Mouse (Mus musculus): Measurements from ENCODE around the gene Vmn1r91. TPM values are rescaled to one million over a fixed set of nuclear protein-coding genes. Genes with fewer than 3 reads are reported as not detected.

The Vmn1r91 gene
- not detected for polyA plus RNA-seq (2014; fragmentation: Illumina TruSeq; extraction: RNeasy Lipid Tissue Mini Kit (QIAGEN cat#74804); ENCODE audit: insufficient read depth, low read depth, low replicate concordance)

DNA sequence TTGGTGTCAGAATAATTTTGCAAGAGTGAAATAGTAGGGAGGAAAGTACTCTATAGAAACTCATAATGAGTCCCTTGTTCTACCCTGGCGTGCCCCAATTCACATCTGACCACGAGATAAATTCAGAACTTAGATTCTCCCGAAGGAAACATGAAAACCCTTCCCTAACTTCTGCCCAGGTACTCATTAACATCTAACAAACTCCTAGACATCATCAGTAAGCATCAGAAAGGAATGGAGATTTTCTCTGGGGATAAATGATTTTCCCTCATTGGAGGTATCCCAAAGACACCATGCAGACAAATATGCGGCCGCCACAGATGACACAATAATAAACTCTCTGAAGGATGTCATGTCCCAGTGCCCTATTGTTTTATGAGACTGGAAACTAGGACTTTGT lies at the start of gene Vmn1r91:
TSS of gene Vmn1r91 (plus strand) at position 301 of the 400 bp plus-strand sequence.

DNA sequence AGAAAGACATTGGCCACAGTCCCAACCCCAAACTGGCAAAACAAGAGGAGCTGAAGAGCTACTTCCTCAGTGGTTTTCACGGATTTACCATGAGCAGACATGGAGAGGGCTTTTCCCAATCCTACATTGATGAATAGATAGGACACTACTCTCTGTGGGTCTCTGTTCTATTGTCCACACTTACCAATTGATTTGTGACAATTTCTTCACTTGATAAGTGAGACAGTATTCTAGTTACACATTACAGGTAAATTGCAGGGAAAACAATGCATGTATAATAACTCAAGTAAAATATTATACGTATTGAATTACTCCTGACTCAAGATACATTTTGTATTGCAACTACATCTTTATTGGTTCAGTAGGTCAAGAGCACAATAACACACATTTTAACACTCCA lies 23.0 kb downstream of the Vmn1r91 start, which contains the start of gene Gm16442:
TSS of gene Gm16442 (minus strand) at position 101 of the 400 bp plus-strand sequence.

DNA sequence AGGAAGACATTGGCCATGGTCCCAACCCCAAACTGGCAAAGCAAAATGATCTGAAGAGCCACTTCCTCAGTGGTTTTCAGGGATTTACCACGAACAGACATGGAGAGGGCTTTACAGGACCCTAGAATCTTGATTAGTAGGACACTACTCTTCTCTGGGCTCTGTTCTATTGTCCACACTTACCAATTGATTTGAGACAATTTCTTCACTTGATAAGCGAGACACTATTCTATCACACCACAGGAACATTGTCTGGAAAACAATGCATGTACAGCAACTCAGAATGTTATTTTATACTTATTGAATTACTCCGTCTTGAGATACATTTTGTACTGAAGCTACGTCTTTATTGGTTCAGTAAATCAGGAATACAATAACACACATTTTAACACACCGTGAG lies 39.5 kb downstream of the Vmn1r91 start, which contains the start of gene Vmn1r93:
TSS of gene Vmn1r93 (minus strand) at position 101 of the 400 bp plus-strand sequence.

Other genes with a start within 250 kb of the Vmn1r91 start
- gene Gm19345, start 247.7 kb upstream of the Vmn1r91 start, polyA plus RNA-seq (2014; fragmentation: Illumina TruSeq; extraction: RNeasy Lipid Tissue Mini Kit (QIAGEN cat#74804); ENCODE audit: insufficient read depth, low read depth, low replicate concordance), result not detected
- 0.27 TPM for gene Ceacam16, start 238.4 kb upstream of the Vmn1r91 start, polyA plus RNA-seq (2014; fragmentation: Illumina TruSeq; extraction: RNeasy Lipid Tissue Mini Kit (QIAGEN cat#74804); ENCODE audit: insufficient read depth, low read depth, low replicate concordance)
- gene Ceacam19, start 211.7 kb upstream of the Vmn1r91 start, polyA plus RNA-seq (2014; fragmentation: Illumina TruSeq; extraction: RNeasy Lipid Tissue Mini Kit (QIAGEN cat#74804); ENCODE audit: insufficient read depth, low read depth, low replicate concordance), result 0.07 TPM
- 17.0 TPM for gene Pvr, start 178.5 kb upstream of the Vmn1r91 start, polyA plus RNA-seq (2014; fragmentation: Illumina TruSeq; extraction: RNeasy Lipid Tissue Mini Kit (QIAGEN cat#74804); ENCODE audit: insufficient read depth, low read depth, low replicate concordance)
- 1.2 TPM for gene Igsf23, start 148.9 kb upstream of the Vmn1r91 start, polyA plus RNA-seq (2014; fragmentation: Illumina TruSeq; extraction: RNeasy Lipid Tissue Mini Kit (QIAGEN cat#74804); ENCODE audit: insufficient read depth, low read depth, low replicate concordance)
- not detected for gene Ceacam20, start 134.3 kb upstream of the Vmn1r91 start, polyA plus RNA-seq (2014; fragmentation: Illumina TruSeq; extraction: RNeasy Lipid Tissue Mini Kit (QIAGEN cat#74804); ENCODE audit: insufficient read depth, low read depth, low replicate concordance)
- gene Nlrp9b, start 108.2 kb upstream of the Vmn1r91 start, polyA plus RNA-seq (2014; fragmentation: Illumina TruSeq; extraction: RNeasy Lipid Tissue Mini Kit (QIAGEN cat#74804); ENCODE audit: insufficient read depth, low read depth, low replicate concordance), result not detected
- gene Gm16442, start 22.9 kb downstream of the Vmn1r91 start, polyA plus RNA-seq (2014; fragmentation: Illumina TruSeq; extraction: RNeasy Lipid Tissue Mini Kit (QIAGEN cat#74804); ENCODE audit: insufficient read depth, low read depth, low replicate concordance), result not detected
- not detected for gene Vmn1r93, start 39.4 kb downstream of the Vmn1r91 start, polyA plus RNA-seq (2014; fragmentation: Illumina TruSeq; extraction: RNeasy Lipid Tissue Mini Kit (QIAGEN cat#74804); ENCODE audit: insufficient read depth, low read depth, low replicate concordance)
- gene Vmn1r94, start 68.7 kb downstream of the Vmn1r91 start, polyA plus RNA-seq (2014; fragmentation: Illumina TruSeq; extraction: RNeasy Lipid Tissue Mini Kit (QIAGEN cat#74804); ENCODE audit: insufficient read depth, low read depth, low replicate concordance), result not detected
- not detected for gene Vmn1r95, start 94.0 kb downstream of the Vmn1r91 start, polyA plus RNA-seq (2014; fragmentation: Illumina TruSeq; extraction: RNeasy Lipid Tissue Mini Kit (QIAGEN cat#74804); ENCODE audit: insufficient read depth, low read depth, low replicate concordance)
- not detected for gene Gm6164, start 105.9 kb downstream of the Vmn1r91 start, polyA plus RNA-seq (2014; fragmentation: Illumina TruSeq; extraction: RNeasy Lipid Tissue Mini Kit (QIAGEN cat#74804); ENCODE audit: insufficient read depth, low read depth, low replicate concordance)
- gene Gm4498, start 134.1 kb downstream of the Vmn1r91 start, polyA plus RNA-seq (2014; fragmentation: Illumina TruSeq; extraction: RNeasy Lipid Tissue Mini Kit (QIAGEN cat#74804); ENCODE audit: insufficient read depth, low read depth, low replicate concordance), result not detected
- not detected for gene Gm5890, start 163.2 kb downstream of the Vmn1r91 start, polyA plus RNA-seq (2014; fragmentation: Illumina TruSeq; extraction: RNeasy Lipid Tissue Mini Kit (QIAGEN cat#74804); ENCODE audit: insufficient read depth, low read depth, low replicate concordance)
- gene Gm4133, start 234.4 kb downstream of the Vmn1r91 start, polyA plus RNA-seq (2014; fragmentation: Illumina TruSeq; extraction: RNeasy Lipid Tissue Mini Kit (QIAGEN cat#74804); ENCODE audit: insufficient read depth, low read depth, low replicate concordance), result not detected